Mouse (Mus musculus) heart, postnatal 4 days (tissue): ENCODE results near the gene Gm37240. TPM values are rescaled to one million over a fixed set of nuclear protein-coding genes. Genes with fewer than 3 reads are reported as not detected.
A peak's percentile ranks its signal among the peaks of the same experiment; 100 is the strongest.

Experiments used
- DNase-seq: peaks from one replicate; pipeline ENCODE4 v3.0.0; 2021
- total RNA-seq, 2 experiments: library from RNA; stranded (reverse); gene quantifications; 2 replicates each; pipeline ENCODE4 v1.2.3; 2021

Gm37240 gene
- total RNA-seq, 2 experiments from 2014 or later = 19.6 to 20.6 TPM

GRCm38 (mm10) chr3:85115959-85116543, 771.3 kb downstream of the Gm37240 start:
- peak; percentile 63 for DNase-seq

GRCm38 (mm10) chr3:85113565-85113964, 773.8 kb downstream of the Gm37240 start:
- no peak for DNase-seq

GRCm38 (mm10) chr3:85110762-85111161, 776.6 kb downstream of the Gm37240 start:
- DNase-seq = no peak

GRCm38 (mm10) chr3:85109221-85109620, 778.1 kb downstream of the Gm37240 start:
- DNase-seq = no peak

- DNase-seq = no peak
Observed at GRCm38 (mm10) chr3:85108396-85108795, 778.9 kb downstream of the Gm37240 start.

- DNase-seq = no peak
Observed at GRCm38 (mm10) chr3:85106956-85107355, 780.4 kb downstream of the Gm37240 start.

- no peak for DNase-seq
Observed at GRCm38 (mm10) chr3:85104301-85104700, 783.0 kb downstream of the Gm37240 start.

GRCm38 (mm10) chr3:85080882-85081558, 806.3 kb downstream of the Gm37240 start:
- DNase-seq = no peak

GRCm38 (mm10) chr3:85064113-85064512, 823.2 kb downstream of the Gm37240 start:
- no peak for DNase-seq

GRCm38 (mm10) chr3:85060153-85060552, 827.2 kb downstream of the Gm37240 start:
- DNase-seq = no peak

- no peak for DNase-seq
Observed at GRCm38 (mm10) chr3:85057245-85057644, 830.1 kb downstream of the Gm37240 start.

- DNase-seq = no peak
Observed at GRCm38 (mm10) chr3:85053526-85053925, 833.8 kb downstream of the Gm37240 start.

- DNase-seq = no peak
Observed at GRCm38 (mm10) chr3:85052196-85052595, 835.1 kb downstream of the Gm37240 start.

GRCm38 (mm10) chr3:85048569-85048968, 838.7 kb downstream of the Gm37240 start:
- DNase-seq = no peak

GRCm38 (mm10) chr3:85043679-85044218, 843.6 kb downstream of the Gm37240 start:
- DNase-seq = no peak

GRCm38 (mm10) chr3:85042126-85042525, 845.2 kb downstream of the Gm37240 start:
- DNase-seq = no peak

- DNase-seq = no peak
Observed at GRCm38 (mm10) chr3:85029141-85029540, 858.2 kb downstream of the Gm37240 start.

GRCm38 (mm10) chr3:85024817-85025705, 862.3 kb downstream of the Gm37240 start:
- DNase-seq = no peak

- no peak for DNase-seq
Observed at GRCm38 (mm10) chr3:85024237-85024636, 863.1 kb downstream of the Gm37240 start.

- DNase-seq = no peak
Observed at GRCm38 (mm10) chr3:85022800-85023199, 864.5 kb downstream of the Gm37240 start.

GRCm38 (mm10) chr3:85021816-85022215, 865.5 kb downstream of the Gm37240 start:
- no peak for DNase-seq

- DNase-seq = no peak
Observed at GRCm38 (mm10) chr3:85020137-85020536, 867.2 kb downstream of the Gm37240 start.

- DNase-seq = no peak
Observed at GRCm38 (mm10) chr3:85015667-85016066, 871.7 kb downstream of the Gm37240 start.
